Mouse (Mus musculus): Measurements from ENCODE around the gene Gprin2.

- TF ChIP-seq CTCF (IDR thresholded peaks at IDR 0.05; ENCODE audit: borderline replicate concordance, insufficient read depth, low read length): no peak
- no peak for TF ChIP-seq POLR2A (IDR thresholded peaks at IDR 0.05; ENCODE audit: low read depth, low read length)
Measured at GRCm38 (mm10) chr14:34142915-34143314, 58.5 kb downstream of the Gprin2 start.
